Mouse (Mus musculus) forebrain, postnatal 0 days (tissue): ENCODE measurements around the gene Zfp867. TPM values are rescaled to one million over a fixed set of nuclear protein-coding genes. Genes with fewer than 3 reads are reported as not detected.

ENCODE experiments used
- ATAC-seq: fragments of 200-750 bp; cut with Nextera tagmentation; 2 replicates; pipeline ENCODE4 v1.8.0; 2017; ENCODE audit warnings: mild to moderate bottlenecking, moderate library complexity
- DNase-seq: peaks from one replicate; pipeline ENCODE4 v3.0.0-alpha.2; 2015
- H3K27ac ChIP-seq: fragments of 300-500 bp; sonication (generic); 2 replicates; pipeline ENCODE4 v1.5.1; 2014; ENCODE audit warnings: low read depth, mild to moderate bottlenecking, antibody characterized with exemption, low read length, moderate library complexity, mixed read lengths
- H3K27me3 ChIP-seq: fragments of 300-500 bp; sonication (generic); 2 replicates; pipeline ENCODE4 v1.6.1; 2014; ENCODE audit warnings: mild to moderate bottlenecking, low read length, mixed read lengths; ENCODE audit not compliant: insufficient read depth
- H3K36me3 ChIP-seq: fragments of 300-500 bp; sonication (generic); 2 replicates; pipeline ENCODE4 v1.6.1; 2014; ENCODE audit warnings: mild to moderate bottlenecking, moderate library complexity; ENCODE audit not compliant: insufficient read depth
- H3K4me1 ChIP-seq: fragments of 300-500 bp; sonication (generic); 2 replicates; pipeline ENCODE4 v1.6.1; 2014; ENCODE audit warnings: antibody characterized with exemption; ENCODE audit not compliant: insufficient read depth
- H3K4me2 ChIP-seq: fragments of 300-500 bp; sonication (generic); 2 replicates; pipeline ENCODE4 v1.6.1; 2014; ENCODE audit warnings: low read depth, mild to moderate bottlenecking, moderate library complexity
- H3K4me3 ChIP-seq: fragments of 300-500 bp; sonication (generic); 2 replicates; pipeline ENCODE4 v1.5.1; 2014; ENCODE audit warnings: low read depth, low read length, mixed read lengths
- H3K9ac ChIP-seq: fragments of 300-500 bp; sonication (generic); 2 replicates; pipeline ENCODE4 v1.6.1; 2014; ENCODE audit warnings: mild to moderate bottlenecking
- H3K9me3 ChIP-seq: fragments of 300-500 bp; sonication (generic); 2 replicates; pipeline ENCODE4 v1.6.1; 2016; ENCODE audit warnings: low read length
- CTCF ChIP-seq: sonication (generic); IDR thresholded peaks from 2 replicates; pipeline ENCODE4 v1.5.1; 2016; ENCODE audit warnings: antibody characterized with exemption, control low read depth, low read depth
- WGBS: fragments of 180-500 bp; shearing (Covaris S2); extraction: QIAGEN DNeasy Blood & Tissue Kit; methylation state at CpG from one replicate; pipeline ENCODE4 v1.1.7; 2014; 5-methylcytosine and 5-hydroxymethylcytosine counted together
- polyA plus RNA-seq: library from polyadenylated mRNA; unstranded; fragments of >200 nt; fragmentation: Nextera tagmentation; extraction: Ambion mirVana; gene quantifications from 2 replicates; pipeline ENCODE4 v1.2.1, GENCODE M21; 2015
- total RNA-seq: library from RNA; depleted of rRNA; stranded (reverse); fragments of >200 nt; gene quantifications from 2 replicates; pipeline ENCODE4 v1.2.3, GENCODE M21; 2014

Gene Zfp867
- total and polyA plus RNA-seq, 2 experiments from 2014 or later, result 7.5 to 14.1 TPM

DNA sequence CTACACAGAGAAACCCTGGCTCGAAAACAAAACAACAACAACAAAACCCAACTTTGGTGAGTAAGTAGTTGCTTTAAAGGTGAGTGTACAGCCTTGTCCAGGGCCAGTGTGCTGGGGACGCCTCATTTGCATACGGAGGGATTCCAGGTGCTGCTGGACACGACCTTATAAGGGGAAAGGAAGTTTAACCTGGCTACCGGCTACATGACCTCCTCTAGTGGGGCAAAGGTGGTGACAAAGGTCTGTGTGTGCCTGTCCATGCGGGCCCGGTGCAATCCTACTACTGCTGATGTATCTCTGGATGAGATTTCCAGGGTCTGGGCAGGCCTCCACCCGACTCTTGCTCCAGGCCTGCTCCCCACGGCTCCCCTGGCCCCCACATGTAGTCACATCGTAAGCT lies 40.5 kb upstream of the Zfp867 start:
- DNase-seq, result no peak
- H3K4me1 ChIP-seq, result no peaks in the 10 kb centered on the region
- H3K4me3 ChIP-seq, result no peak overlapping the region
- H3K36me3 ChIP-seq, result peaks cover 8% of the 10 kb centered on the region
- WGBS, result 93% methylated on average over 10 of the region's 10 CpGs
- no peak for ATAC-seq
- no peak overlapping the region for H3K9ac ChIP-seq
- no peak overlapping the region for H3K4me2 ChIP-seq
- no peaks in the 10 kb centered on the region for H3K9me3 ChIP-seq
- H3K27ac ChIP-seq, result no peak overlapping the region
- TF ChIP-seq CTCF, result no peak
- no peaks in the 10 kb centered on the region for H3K27me3 ChIP-seq

DNA sequence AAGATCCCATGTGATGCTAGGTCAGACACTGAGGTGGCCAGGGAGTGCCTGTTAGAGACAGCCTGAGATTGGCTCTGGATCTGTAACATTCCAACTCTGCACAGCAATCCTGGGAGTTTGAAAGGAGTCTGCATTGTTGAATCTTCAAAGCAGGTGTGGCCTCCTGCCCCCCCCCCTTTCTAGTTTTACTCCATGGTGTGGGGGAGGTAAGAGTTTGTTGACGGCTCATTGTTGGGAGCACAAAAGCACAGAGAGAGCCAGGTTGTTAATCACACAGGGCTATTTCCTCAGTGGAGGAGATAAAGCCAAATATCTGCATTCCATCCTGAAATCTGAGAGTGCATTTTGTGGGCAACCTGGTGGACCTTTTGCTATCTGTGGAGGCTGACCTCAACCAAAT lies 39.3 kb upstream of the Zfp867 start:
- DNase-seq (no peak), ATAC-seq (no peak)
- Histone ChIP-seq H3K27ac (no peak overlapping the region), H3K4me3 (no peak overlapping the region), H3K9ac (no peak overlapping the region), H3K27me3 (no peaks in the 10 kb centered on the region), H3K4me2 (no peak overlapping the region), H3K9me3 (no peaks in the 10 kb centered on the region), H3K4me1 (peaks cover 7% of the 10 kb centered on the region; the same call in 1 of the 2 replicates), H3K36me3 (peaks cover 8% of the 10 kb centered on the region)
- WGBS, result 63% methylated on average over 1 of the region's 1 CpGs
- no peak for TF ChIP-seq CTCF

DNA sequence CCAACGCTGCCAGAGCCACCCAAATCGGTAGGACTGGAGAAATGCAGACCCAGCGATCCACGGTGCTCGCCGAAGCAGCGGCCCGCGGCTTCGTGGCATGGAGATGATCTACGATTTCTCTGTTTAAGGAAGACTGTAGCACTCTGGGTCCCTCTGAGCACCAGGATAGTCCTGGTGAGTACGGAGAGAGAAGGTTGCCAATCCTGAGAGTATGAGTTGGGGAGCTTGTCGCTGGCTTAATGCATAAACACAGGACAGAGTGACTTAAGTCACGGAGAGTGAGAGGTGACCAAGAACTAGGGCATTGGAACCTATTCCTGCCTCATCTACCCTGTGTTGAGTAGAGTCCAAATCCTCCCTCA lies 34.4 kb upstream of the Zfp867 start:
- no peaks in the 10 kb centered on the region for H3K27me3 ChIP-seq
- H3K9me3 ChIP-seq, result no peaks in the 10 kb centered on the region
- WGBS, result under 1% methylated on average over 14 of the region's 14 CpGs
- H3K4me3 ChIP-seq, result peak overlapping the region; percentile 85
- peaks cover 30% of the 10 kb centered on the region for H3K36me3 ChIP-seq
- H3K4me1 ChIP-seq, result peaks cover 10% of the 10 kb centered on the region
- peak overlapping the region; percentile 96 for H3K9ac ChIP-seq
- no peak; the same call in 1 of the 2 replicates for ATAC-seq
- peak overlapping the region; percentile 91 for H3K4me2 ChIP-seq
- DNase-seq, result no peak
- H3K27ac ChIP-seq, result peak overlapping the region; percentile 91
- no peak for TF ChIP-seq CTCF

DNA sequence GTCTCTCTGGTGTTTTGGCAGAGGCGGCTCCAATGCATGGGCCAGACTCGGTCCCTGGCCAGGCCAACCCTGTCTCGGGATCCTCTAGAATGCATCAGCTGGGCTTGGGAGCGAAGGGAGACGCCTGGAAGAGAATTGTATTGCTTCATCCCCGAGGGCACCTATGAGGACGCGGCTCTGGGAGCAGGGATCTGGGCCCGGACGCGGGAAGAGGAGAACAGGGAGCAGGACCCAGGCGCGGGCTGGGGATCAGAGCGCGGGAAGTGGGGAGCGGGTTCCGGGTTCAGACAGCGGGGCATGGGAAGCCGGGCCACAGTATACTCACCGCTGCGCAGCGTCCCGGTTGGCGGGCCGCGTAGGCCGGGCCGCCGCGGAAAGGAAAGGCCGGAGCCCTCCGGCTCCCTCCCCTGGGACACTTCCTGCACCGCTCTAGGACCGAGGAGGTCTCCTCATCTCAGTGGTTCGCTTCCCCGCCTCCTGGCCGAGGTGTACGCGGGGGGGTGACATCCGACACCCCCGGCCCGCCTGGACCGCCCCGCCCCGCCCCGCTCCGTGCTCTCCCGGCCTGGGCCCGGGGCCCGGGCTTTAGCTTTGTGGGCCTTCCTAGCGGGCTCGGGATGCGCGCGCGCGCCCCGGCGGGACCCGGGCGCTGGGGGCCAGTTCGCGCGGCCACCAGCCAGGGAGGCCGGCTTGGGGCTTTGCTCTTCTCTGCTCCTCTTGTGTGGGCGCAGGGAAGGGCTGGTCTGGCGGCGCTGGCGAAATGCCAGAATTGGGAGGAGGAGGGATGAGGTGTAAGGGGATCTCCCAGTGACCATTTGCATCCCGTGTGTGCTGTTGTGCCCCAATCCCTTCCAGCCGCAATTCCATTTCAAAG lies 33.8 kb upstream of the Zfp867 start:
- Histone ChIP-seq H3K27ac (peak overlapping the region; percentile 91), H3K9ac (peak overlapping the region; percentile 96), H3K36me3 (peaks cover 36% of the 10 kb centered on the region), H3K9me3 (no peaks in the 10 kb centered on the region), H3K4me1 (peaks cover 10% of the 10 kb centered on the region), H3K4me2 (peak overlapping the region; percentile 91), H3K27me3 (no peaks in the 10 kb centered on the region), H3K4me3 (peak overlapping the region; percentile 85)
- WGBS, result 1% methylated on average over 68 of the region's 71 CpGs
- no peak for TF ChIP-seq CTCF
- DNase-seq, result peak; percentile 88
- ATAC-seq, result peak; percentile 89

DNA sequence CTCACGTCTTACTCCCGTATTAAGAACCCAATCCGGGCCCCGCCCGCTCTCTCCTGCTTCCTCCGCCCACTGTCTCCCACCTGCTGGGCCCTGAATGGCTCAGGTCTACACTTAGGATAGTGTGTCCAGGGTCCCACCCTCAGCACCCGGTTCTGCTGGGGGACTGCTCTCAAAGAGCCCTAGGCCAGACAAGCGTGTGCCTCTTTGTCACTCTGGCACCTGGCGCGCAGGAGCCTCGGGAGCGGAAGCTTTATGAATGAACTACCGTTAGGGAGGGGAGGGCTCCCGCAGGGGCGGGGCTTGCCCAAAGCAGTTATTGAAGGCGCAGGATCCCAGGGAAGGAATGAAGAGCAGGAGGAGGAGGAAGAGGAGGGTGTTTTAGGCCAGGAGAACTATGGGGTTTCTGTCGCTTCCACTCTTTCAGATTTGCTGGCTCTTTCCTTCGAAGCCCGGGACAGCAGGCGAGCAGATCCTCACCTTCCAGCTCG lies 33.1 kb upstream of the Zfp867 start:
- TF ChIP-seq CTCF, result no peak
- peak; percentile 67 for ATAC-seq
- H3K27me3 ChIP-seq, result no peaks in the 10 kb centered on the region
- H3K4me1 ChIP-seq, result peaks cover 10% of the 10 kb centered on the region
- under 1% methylated on average over 20 of the region's 21 CpGs for WGBS
- H3K4me3 ChIP-seq, result peak overlapping the region; percentile 85
- H3K9me3 ChIP-seq, result no peaks in the 10 kb centered on the region
- H3K4me2 ChIP-seq, result peak overlapping the region; percentile 91
- peak overlapping the region; percentile 91 for H3K27ac ChIP-seq
- DNase-seq, result peak; percentile 79
- H3K36me3 ChIP-seq, result peaks cover 43% of the 10 kb centered on the region
- H3K9ac ChIP-seq, result peak overlapping the region; percentile 96

DNA sequence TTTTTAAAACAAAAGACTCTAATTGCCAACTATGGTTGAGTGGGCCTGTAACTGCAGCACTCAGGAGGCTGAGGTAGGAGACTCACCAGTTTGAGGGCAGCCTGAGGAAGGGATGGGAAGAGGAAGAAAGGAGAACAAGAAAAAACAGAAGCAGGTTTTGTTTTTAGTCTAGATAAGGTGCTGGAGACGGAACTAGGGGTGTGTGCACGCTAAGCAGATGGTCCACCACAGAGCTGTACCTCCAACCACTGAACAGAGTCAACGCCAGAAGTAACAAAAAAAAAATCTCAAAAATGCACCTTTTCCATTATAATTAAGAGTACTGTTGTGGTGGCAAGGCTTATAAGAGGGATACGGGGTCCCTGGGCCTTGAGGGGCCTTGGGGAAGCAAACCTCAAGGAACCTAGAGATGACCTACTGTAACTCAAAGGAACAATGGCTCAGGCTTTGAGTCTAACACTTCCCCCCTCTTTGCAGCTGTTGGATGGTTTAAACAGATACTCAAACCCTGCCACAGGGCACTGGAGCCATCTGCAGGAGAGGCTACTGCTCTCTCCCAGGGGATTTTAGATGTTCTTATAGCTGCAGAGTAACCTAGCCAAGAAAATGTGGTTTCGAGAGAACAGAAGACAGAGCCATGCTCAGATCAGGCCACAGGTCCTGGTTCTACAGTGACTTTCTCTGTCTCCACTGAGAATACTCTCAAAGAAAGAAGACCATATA lies 29.9 kb upstream of the Zfp867 start:
- no peak for TF ChIP-seq CTCF
- no peaks in the 10 kb centered on the region for H3K9me3 ChIP-seq
- no peak overlapping the region for H3K4me2 ChIP-seq
- H3K4me1 ChIP-seq, result peaks cover 7% of the 10 kb centered on the region; the same call in 1 of the 2 replicates
- no peak for DNase-seq
- no peak overlapping the region for H3K4me3 ChIP-seq
- peaks cover 63% of the 10 kb centered on the region for H3K36me3 ChIP-seq
- H3K9ac ChIP-seq, result no peak overlapping the region
- no peaks in the 10 kb centered on the region for H3K27me3 ChIP-seq
- WGBS, result 92% methylated on average over 5 of the region's 5 CpGs
- ATAC-seq, result no peak
- no peak overlapping the region for H3K27ac ChIP-seq

DNA sequence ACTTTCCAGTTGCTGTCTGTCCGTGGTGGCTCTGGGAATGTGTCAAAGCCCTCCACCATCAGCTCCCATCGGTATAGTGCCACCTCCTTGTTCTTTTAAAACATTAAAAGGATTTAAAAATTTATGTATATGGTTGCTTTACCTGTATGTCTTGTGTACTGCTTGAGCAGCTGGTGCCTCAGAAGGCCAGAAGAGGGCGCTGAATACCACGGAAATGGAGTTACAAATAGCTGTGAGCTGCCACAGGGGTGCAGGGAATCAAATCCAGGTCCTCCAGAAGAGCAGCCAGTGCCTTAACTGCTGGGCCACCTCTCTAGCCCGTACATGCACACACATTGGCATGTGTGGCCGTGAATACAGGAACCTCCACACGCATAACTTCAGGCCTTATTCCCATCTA lies 25.5 kb upstream of the Zfp867 start:
- WGBS, result 94% methylated on average over 7 of the region's 7 CpGs
- Histone ChIP-seq H3K27me3 (no peaks in the 10 kb centered on the region), H3K9me3 (no peaks in the 10 kb centered on the region), H3K4me1 (no peaks in the 10 kb centered on the region), H3K4me2 (no peak overlapping the region), H3K36me3 (peaks cover 88% of the 10 kb centered on the region), H3K9ac (no peak overlapping the region), H3K4me3 (no peak overlapping the region), H3K27ac (no peak overlapping the region)
- no peak for DNase-seq
- TF ChIP-seq CTCF, result no peak
- ATAC-seq, result no peak
